Mouse (Mus musculus) bone marrow, adult 2 months (tissue): ENCODE results near the gene Edn2. TPM values are rescaled to one million over a fixed set of nuclear protein-coding genes. Genes with fewer than 3 reads are reported as not detected.
A peak's percentile ranks its signal among the peaks of the same experiment; 100 is the strongest.

ENCODE experiments used
- H3K27ac ChIP-seq: fragments of 200-500 bp; 2 replicates; pipeline ENCODE4 v1.5.1; 2012; ENCODE audit warnings: low read depth, mild to moderate bottlenecking, control low read depth, inconsistent platforms, low read length; ENCODE audit not compliant: control insufficient read depth, poor library complexity, insufficient read depth
- H3K4me1 ChIP-seq: fragments of 200-500 bp; 2 replicates; pipeline ENCODE4 v1.6.1; 2011; ENCODE audit warnings: low read length; ENCODE audit not compliant: control insufficient read depth, insufficient read depth
- H3K4me3 ChIP-seq: fragments of 200-500 bp; replicated peaks from 2 replicates; pipeline ENCODE3; 2011; ENCODE audit warnings: mild to moderate bottlenecking, low read depth, low read length, control low read depth; ENCODE audit not compliant: control insufficient read depth
- CTCF ChIP-seq: fragments of 200-500 bp; IDR thresholded peaks from 2 replicates; pipeline ENCODE4 v1.5.1; 2011; ENCODE audit warnings: low read length, control low read depth; ENCODE audit not compliant: control insufficient read depth, insufficient read depth
- POLR2A ChIP-seq: fragments of 200-500 bp; IDR thresholded peaks from 2 replicates; pipeline ENCODE4 v1.6.1; 2011; ENCODE audit warnings: low read depth, mild to moderate bottlenecking, control low read depth, low read length, borderline replicate concordance; ENCODE audit not compliant: control insufficient read depth
- WGBS: fragments of 180-500 bp; shearing (Covaris S2); methylation state at CpG from one replicate; pipeline ENCODE4 v1.1.7; 2018; 5-methylcytosine and 5-hydroxymethylcytosine counted together
- polyA plus RNA-seq: library from polyadenylated mRNA; stranded (reverse); fragments of >200 nt; gene quantifications from 2 replicates; pipeline ENCODE4 v1.2.4, GENCODE M21; 2011; ENCODE audit warnings: low replicate concordance; ENCODE audit not compliant: missing spikeins, insufficient read depth, insufficient read length

Edn2 gene
- not detected in 2 replicates for polyA plus RNA-seq

DNA sequence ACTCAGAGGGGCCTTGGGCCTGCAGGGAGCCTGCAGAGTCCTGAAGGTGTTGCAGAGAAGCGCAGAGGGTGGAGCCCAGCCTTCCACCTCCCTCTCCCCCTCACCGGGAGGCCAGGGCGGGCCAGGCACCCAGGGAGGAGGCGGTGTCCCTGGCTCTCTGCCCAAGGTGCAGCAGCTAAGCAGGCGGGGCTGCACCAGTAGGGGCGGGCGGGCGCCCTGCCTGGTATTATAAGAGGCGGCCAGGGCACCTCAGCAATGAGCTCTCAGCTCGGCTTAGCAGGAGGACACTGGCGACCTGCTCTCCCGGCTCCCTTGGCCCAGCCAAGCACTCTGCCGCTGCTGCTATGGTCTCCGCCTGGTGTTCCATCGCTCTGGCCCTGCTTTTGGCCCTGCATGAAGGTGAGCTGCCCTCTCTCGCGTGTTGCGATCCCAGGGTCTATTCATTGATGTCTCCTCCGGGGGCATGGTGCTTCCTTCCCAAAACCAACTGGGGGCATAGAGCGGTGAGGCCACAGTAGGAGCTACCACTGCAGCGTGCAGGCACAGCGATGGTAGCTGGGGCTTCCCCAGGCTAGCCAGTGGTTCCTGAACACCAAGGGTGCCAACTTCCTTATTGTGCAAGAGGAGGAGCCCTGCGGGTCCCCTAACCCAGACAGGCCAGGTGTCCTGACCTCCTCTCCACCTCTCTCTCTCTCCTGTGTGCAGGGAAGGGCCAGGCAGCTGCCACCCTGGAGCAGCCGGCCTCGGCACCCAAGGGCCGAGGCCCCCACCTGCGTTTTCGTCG, at the start of gene Edn2:
Gene Edn2 (plus strand): TSS at position 41 of the 784 bp plus-strand sequence.
- H3K27ac ChIP-seq = no peak within 1 kb of the TSS
- WGBS = 8% methylated on average over 29 of the region's 29 CpGs
- TF ChIP-seq CTCF = no peak
- TF ChIP-seq POLR2A = no peak
- H3K4me3 ChIP-seq = no peak within 1 kb of the TSS
- no peaks in the 10 kb centered on the region for H3K4me1 ChIP-seq

DNA sequence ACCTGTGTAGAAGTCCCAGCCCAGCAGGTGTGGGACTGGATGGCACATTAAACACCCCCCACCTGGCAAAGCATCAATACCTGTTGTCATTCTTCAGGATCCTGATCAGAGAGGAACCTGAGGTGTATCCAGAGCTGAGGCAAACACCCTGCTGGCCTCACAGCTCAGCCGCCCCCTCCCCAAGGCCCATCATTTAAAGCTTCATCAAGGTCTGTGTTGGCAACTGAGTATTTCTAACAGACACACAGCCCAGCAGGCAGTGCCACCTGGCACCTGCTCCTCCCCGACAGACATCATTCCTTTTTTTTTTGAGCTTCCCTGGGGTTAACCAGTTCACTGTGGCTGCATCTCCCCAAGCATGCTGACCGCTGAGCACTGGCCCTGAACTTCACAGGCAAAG, 45.5 kb upstream of the Edn2 start:
- no peak overlapping the region for H3K4me3 ChIP-seq
- no peaks in the 10 kb centered on the region for H3K4me1 ChIP-seq
- TF ChIP-seq CTCF = no peak
- no peak for TF ChIP-seq POLR2A
- WGBS = 84% methylated on average over 3 of the region's 3 CpGs
- H3K27ac ChIP-seq = no peak overlapping the region

DNA sequence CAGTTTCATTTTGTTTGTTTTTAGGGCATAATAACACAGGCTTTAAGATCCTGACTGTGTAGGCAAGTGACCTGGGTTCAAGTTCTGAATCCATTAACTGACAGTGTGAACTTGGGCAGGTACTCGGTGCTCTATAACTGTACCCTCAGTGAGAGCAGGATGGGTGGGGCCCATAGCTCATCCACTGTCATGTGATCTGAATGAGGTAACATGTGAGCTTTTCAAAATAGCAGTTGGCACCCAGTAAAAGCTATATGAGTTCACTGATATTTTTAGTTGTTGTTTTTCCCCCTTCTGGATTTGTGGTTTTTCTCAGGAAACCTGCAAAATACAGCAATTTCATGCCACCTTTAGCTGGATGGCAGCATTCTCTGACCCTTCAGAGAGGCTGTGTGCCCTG, 44.7 kb upstream of the Edn2 start:
- TF ChIP-seq POLR2A = no peak
- no peak for TF ChIP-seq CTCF
- 4% methylated on average over 1 of the region's 1 CpGs for WGBS
- H3K4me3 ChIP-seq = no peak overlapping the region
- H3K4me1 ChIP-seq = no peaks in the 10 kb centered on the region
- no peak overlapping the region for H3K27ac ChIP-seq

DNA sequence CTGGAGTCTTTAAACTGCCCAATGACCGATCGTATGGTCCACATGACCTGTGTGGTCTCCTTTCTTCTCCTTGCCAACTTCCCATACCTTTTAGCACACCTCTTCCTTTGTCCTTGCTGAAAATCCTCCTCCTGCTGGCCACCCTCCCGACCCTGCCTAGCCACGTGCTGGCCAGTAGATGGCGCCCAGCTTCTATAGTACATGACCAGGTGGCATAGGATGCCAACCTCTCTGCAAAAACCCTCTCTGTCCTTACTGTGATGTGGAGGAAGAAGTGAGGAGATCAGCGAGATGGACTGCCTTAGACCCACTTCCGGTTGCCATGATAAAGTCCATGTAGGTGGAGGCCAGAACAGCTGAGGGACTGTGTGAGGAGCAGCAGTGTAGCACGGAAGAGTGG, 40.7 kb upstream of the Edn2 start:
- Histone ChIP-seq H3K4me1 (no peaks in the 10 kb centered on the region), H3K27ac (no peak overlapping the region), H3K4me3 (no peak overlapping the region)
- TF ChIP-seq CTCF = peak; percentile 74
- TF ChIP-seq POLR2A = no peak
- WGBS = 23% methylated on average over 8 of the region's 8 CpGs

DNA sequence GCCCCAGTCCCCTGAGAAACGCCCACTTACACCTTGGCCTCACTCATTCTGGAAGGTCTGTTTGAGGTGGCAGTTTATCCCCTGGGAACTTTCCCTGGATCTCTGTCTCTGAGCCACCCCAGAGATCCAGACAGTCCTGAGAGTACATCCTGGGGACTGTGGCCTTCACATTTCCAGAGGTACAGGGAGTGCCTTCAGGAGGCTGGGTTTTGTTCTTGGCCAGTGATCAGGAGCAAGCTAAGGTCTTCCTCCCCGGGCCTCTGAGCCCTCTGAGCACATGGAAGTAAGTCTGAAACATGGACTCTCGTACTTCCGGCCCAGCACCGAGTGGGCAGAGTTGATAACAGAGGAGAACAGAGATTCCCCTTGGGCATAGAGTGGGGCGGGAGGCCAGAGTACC, 36.4 kb upstream of the Edn2 start:
- 59% methylated on average over 6 of the region's 6 CpGs for WGBS
- TF ChIP-seq POLR2A (no peak), CTCF (no peak)
- no peaks in the 10 kb centered on the region for H3K4me1 ChIP-seq
- H3K4me3 ChIP-seq = no peak overlapping the region
- no peak overlapping the region for H3K27ac ChIP-seq

DNA sequence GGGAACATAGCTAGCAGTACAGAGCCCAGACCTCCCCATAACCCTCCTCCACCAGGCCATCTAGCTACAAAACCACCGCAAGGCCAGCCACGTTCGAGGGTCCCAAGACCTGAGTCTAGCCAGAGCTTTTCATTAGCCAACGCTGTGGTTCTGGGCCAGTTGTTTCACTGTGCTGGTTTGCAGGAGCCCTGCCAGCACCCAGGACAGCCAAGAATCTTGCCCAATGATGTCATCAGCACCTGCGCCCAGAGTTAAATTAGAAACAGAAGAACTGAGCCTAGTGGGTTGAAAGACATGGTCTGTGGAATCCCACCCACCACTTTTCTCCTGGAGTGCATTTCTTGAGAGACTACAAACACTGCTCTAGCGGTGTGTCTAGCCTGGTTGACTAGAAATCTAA, 35.0 kb upstream of the Edn2 start:
- H3K27ac ChIP-seq = no peak overlapping the region
- H3K4me3 ChIP-seq = no peak overlapping the region
- TF ChIP-seq POLR2A (no peak), CTCF (no peak)
- no peaks in the 10 kb centered on the region for H3K4me1 ChIP-seq
- 86% methylated on average over 6 of the region's 6 CpGs for WGBS

DNA sequence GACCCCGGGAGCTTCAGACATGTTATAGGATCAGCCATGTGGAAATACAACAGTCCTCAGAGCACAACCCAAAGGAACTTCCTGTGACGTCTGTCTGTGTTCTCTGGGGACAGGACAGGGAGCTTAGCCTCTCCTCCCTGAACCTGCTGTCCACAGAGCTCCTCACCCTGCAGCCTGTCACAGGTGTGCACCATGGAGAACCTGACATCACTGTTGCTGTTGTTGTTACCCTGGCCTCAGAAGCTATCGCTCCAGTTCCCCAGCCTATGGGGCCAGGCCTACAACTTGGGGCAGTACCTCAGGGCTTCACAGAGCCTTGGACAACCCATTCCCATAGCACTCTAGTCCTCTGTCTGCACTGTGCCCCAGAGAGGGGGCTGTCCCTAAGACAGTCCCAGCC, 33.7 kb upstream of the Edn2 start:
- Histone ChIP-seq H3K27ac (no peak overlapping the region), H3K4me3 (no peak overlapping the region), H3K4me1 (no peaks in the 10 kb centered on the region)
- TF ChIP-seq POLR2A = no peak
- no peak for TF ChIP-seq CTCF
- WGBS = 77% methylated on average over 3 of the region's 3 CpGs

DNA sequence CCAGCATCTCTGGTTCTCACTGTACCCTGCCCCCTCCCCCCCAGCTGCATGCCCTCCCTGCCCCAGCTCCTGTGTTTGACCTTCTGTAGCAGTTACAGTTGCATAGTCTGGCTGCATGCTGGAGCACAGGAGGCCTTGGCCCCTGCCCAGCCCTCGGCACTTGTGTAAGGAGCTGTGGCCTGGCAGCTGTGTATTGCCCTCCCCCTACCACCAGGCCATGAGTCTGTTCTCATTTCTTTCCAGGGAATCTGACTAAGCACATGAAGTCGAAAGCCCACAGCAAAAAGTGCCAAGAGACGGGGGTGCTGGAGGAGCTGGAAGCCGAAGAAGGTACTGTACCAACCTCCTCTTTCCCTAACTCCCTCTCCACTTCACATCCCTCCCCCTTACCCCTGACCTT, 33.0 kb upstream of the Edn2 start:
- WGBS = 57% methylated on average over 4 of the region's 4 CpGs
- Histone ChIP-seq H3K4me1 (no peaks in the 10 kb centered on the region), H3K4me3 (no peak overlapping the region), H3K27ac (no peak overlapping the region)
- TF ChIP-seq POLR2A = no peak
- TF ChIP-seq CTCF = no peak
